Mouse (Mus musculus): ENCODE measurements around the gene Ggps1.
"Not testable (repeated sequence)": the region's sequence is repeated elsewhere in the genome, so short reads cannot be mapped to it uniquely, and the experiment has no call there.

DNA sequence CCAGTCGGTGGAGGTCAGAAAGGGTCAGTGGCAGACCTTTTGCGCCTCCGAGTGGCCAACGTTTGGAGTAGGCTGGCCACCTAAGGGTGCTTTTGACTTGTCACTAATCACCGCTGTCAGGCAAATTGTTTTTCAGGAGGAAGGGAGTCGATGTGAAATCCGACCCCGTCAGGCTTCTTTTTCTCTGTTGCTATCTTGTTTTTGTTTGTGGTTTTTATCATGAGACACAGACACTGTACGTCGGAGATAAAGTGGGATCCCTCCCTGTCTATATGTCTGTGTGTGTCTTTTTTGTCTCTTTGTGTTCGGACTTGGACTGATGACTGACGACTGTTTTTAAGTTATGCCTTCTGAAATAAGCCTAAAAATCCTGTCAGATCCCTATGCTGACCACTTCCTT, 41.9 kb downstream of the Ggps1 start:
- not testable (repeated sequence) for TF ChIP-seq CTCF (IDR thresholded peaks at IDR 0.05; ENCODE audit: borderline replicate concordance, extremely low read depth, insufficient read depth, insufficient read length); POLR2A (IDR thresholded peaks at IDR 0.05; ENCODE audit: borderline replicate concordance, extremely low read depth, insufficient read depth, insufficient read length, poor library complexity, severe bottlenecking)

Measured in brain, embryonic 14.5 days (tissue).